Mouse (Mus musculus): ENCODE data around the gene Gm45140. TPM values are rescaled to one million over a fixed set of nuclear protein-coding genes. Genes with fewer than 3 reads are reported as not detected.

Gene Gm45140
- polyA plus RNA-seq, 1 experiment from 2014 or later: 5.4 TPM

DNA sequence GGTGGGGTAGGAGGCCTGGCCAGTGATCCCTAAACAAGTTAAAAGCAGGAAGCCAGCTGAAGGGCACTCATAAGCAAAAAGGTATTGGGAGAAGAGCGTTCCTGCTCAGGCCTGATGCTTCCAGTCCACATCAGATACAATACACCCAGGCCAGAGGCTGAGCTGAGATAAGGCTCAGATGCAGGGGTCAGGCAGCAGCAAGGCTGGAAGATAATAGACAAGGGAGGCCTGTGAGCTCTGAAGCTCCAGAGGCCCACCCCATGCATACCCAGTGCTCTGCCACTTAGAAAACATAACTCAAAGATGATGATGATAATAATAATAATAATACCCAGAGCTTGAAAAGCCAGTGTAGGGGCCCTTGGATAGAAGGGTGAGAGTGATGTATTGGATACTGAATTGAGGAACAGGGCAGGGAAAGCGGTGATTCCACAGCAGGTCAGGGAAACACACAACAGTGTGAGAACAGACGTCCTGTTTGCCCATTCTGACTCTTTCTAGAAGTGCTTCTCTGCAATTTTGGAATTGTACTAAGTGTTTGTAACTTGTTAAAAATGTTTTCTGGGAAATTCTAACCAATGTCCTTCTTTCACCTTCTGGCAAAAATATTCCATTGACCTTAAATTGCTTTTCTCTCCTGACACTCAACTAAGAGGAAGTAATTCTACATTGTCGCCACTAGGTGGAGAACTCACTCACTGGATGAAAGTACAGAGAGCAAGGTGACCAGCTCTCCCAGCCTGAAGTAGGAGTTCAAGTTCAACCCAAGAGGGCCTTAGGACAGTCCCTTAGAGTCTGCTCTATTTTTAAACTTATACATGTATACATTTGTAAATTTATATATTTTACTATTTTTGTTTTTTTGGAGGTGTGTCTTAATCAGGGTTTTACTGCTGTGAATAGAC lies 72.0 kb downstream of the Gm45140 start:
- Histone ChIP-seq H3K9me3 (ENCODE audit: control insufficient read depth, low read length) (no peaks in the 10 kb centered on the region), H3K4me2 (replicated peaks; ENCODE audit: low read depth, low read length) (no peak overlapping the region), H3K4me1 (ENCODE audit: control insufficient read depth, insufficient read depth, low read length) (no peaks in the 10 kb centered on the region), H3K27me3 (ENCODE audit: control insufficient read depth, insufficient read depth, low read length) (no peaks in the 10 kb centered on the region), H3K27ac (ENCODE audit: low read depth, low read length) (no peak overlapping the region), H3K4me3 (ENCODE audit: low read length) (no peak overlapping the region), H3K36me3 (ENCODE audit: control insufficient read depth, insufficient read depth, low read length) (no peaks in the 10 kb centered on the region), H3K9ac (ENCODE audit: low read depth, low read length) (no peak overlapping the region)
- ATAC-seq (ENCODE audit: low FRiP score, low TSS enrichment): no peak
- 62% methylated on average over 4 of the region's 4 CpGs for WGBS

- ATAC-seq (ENCODE audit: low FRiP score, low TSS enrichment): no peak
- Histone ChIP-seq H3K9me3 (ENCODE audit: control insufficient read depth, low read length) (no peaks in the 10 kb centered on the region), H3K27ac (ENCODE audit: low read depth, low read length) (no peak overlapping the region), H3K9ac (ENCODE audit: low read depth, low read length) (no peak overlapping the region), H3K36me3 (ENCODE audit: control insufficient read depth, insufficient read depth, low read length) (no peaks in the 10 kb centered on the region), H3K4me3 (ENCODE audit: low read length) (no peak overlapping the region), H3K27me3 (ENCODE audit: control insufficient read depth, insufficient read depth, low read length) (no peaks in the 10 kb centered on the region), H3K4me1 (ENCODE audit: control insufficient read depth, insufficient read depth, low read length) (no peaks in the 10 kb centered on the region), H3K4me2 (replicated peaks; ENCODE audit: low read depth, low read length) (no peak overlapping the region)
- WGBS: 79% methylated on average over 5 of the region's 5 CpGs
These were observed 73.4 kb downstream of the Gm45140 start for GRCm38 (mm10) chr6:87762161-87762560.

DNA sequence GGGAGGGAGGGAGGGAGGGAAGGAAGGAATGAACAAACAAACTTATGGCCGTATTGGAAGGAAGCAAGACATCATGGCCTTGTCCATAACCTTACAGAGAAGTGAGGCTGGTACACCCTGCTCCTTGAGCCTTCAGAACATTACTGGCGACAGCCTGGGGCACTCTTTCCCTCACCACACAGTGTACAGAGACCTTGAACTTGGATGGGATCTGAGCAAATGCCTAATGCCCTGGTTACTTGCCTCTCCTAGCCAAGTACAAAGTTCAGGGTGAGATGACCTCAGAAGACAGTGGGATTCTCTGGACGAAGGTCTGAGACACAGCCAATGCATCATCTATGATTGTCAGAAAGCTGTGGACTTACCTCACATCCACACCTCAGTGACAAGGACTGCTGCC lies 75.7 kb downstream of the Gm45140 start:
- Histone ChIP-seq H3K4me2 (replicated peaks; ENCODE audit: low read depth, low read length) (no peak overlapping the region), H3K27me3 (ENCODE audit: control insufficient read depth, insufficient read depth, low read length) (no peaks in the 10 kb centered on the region), H3K27ac (ENCODE audit: low read depth, low read length) (no peak overlapping the region), H3K4me1 (ENCODE audit: control insufficient read depth, insufficient read depth, low read length) (no peaks in the 10 kb centered on the region), H3K36me3 (ENCODE audit: control insufficient read depth, insufficient read depth, low read length) (no peaks in the 10 kb centered on the region), H3K9me3 (ENCODE audit: control insufficient read depth, low read length) (no peaks in the 10 kb centered on the region), H3K9ac (ENCODE audit: low read depth, low read length) (no peak overlapping the region), H3K4me3 (ENCODE audit: low read length) (no peak overlapping the region)
- ATAC-seq (ENCODE audit: low FRiP score, low TSS enrichment): no peak
- 58% methylated on average over 3 of the region's 3 CpGs for WGBS

DNA sequence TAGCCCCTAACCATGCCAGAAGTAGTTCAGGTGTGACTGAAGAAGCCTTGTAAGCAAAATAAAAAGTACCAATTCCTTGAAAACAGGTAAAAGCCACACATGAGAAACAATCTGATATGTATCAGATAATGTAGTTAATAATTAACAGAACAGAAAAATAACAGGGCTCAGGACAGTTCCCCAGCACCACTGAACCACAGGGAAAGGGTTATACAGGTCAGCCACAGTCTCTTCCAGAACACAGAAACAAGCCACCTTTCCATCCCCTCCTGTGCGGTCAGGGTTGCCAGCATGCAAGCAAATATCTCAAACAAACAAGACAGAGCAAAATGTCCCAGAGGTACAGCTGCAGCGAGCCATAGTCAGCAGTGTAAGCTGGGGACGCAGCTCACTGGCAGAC lies 76.2 kb downstream of the Gm45140 start:
- ATAC-seq (ENCODE audit: low FRiP score, low TSS enrichment): no peak
- H3K36me3 ChIP-seq (ENCODE audit: control insufficient read depth, insufficient read depth, low read length): no peaks in the 10 kb centered on the region
- WGBS: 62% methylated on average over 3 of the region's 3 CpGs
- no peak overlapping the region for H3K27ac ChIP-seq (ENCODE audit: low read depth, low read length)
- H3K4me3 ChIP-seq (ENCODE audit: low read length): no peak overlapping the region
- no peaks in the 10 kb centered on the region for H3K27me3 ChIP-seq (ENCODE audit: control insufficient read depth, insufficient read depth, low read length)
- no peak overlapping the region for H3K9ac ChIP-seq (ENCODE audit: low read depth, low read length)
- no peaks in the 10 kb centered on the region for H3K9me3 ChIP-seq (ENCODE audit: control insufficient read depth, low read length)
- no peaks in the 10 kb centered on the region for H3K4me1 ChIP-seq (ENCODE audit: control insufficient read depth, insufficient read depth, low read length)
- no peak overlapping the region for H3K4me2 ChIP-seq (replicated peaks; ENCODE audit: low read depth, low read length)

DNA sequence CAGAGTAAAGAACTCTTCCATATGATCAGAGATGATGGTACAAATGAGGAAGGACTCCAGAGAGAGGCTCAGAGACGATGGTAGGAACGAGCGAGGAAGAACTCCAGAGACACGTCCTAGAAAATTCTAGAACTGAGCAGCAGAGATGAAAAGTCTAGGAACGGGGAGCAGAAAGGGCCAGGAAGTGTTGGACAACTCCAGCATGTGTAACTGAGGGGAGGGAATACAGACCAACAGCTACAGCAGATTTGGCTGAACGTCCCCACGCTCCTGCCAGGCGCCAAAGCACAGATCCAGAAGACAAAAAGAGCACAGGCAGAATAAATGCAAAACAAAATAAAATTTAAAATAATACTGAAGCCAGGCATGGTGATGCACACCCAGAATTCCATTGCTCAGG lies 78.7 kb downstream of the Gm45140 start:
- Histone ChIP-seq H3K27ac (ENCODE audit: low read depth, low read length) (no peak overlapping the region), H3K4me1 (ENCODE audit: control insufficient read depth, insufficient read depth, low read length) (no peaks in the 10 kb centered on the region), H3K9ac (ENCODE audit: low read depth, low read length) (no peak overlapping the region), H3K27me3 (ENCODE audit: control insufficient read depth, insufficient read depth, low read length) (no peaks in the 10 kb centered on the region), H3K4me3 (ENCODE audit: low read length) (no peak overlapping the region), H3K4me2 (replicated peaks; ENCODE audit: low read depth, low read length) (no peak overlapping the region), H3K9me3 (ENCODE audit: control insufficient read depth, low read length) (no peaks in the 10 kb centered on the region), H3K36me3 (ENCODE audit: control insufficient read depth, insufficient read depth, low read length) (no peaks in the 10 kb centered on the region)
- 91% methylated on average over 8 of the region's 8 CpGs for WGBS
- ATAC-seq (ENCODE audit: low FRiP score, low TSS enrichment): no peak

GRCm38 (mm10) chr6:87755196-87755595 lies 80.4 kb downstream of the Gm45140 start:
- no peak overlapping the region for H3K9ac ChIP-seq (ENCODE audit: low read depth, low read length)
- no peaks in the 10 kb centered on the region for H3K4me1 ChIP-seq (ENCODE audit: control insufficient read depth, insufficient read depth, low read length)
- no peaks in the 10 kb centered on the region for H3K36me3 ChIP-seq (ENCODE audit: control insufficient read depth, insufficient read depth, low read length)
- 91% methylated on average over 4 of the region's 4 CpGs for WGBS
- no peak overlapping the region for H3K4me2 ChIP-seq (replicated peaks; ENCODE audit: low read depth, low read length)
- ATAC-seq (ENCODE audit: low FRiP score, low TSS enrichment): no peak
- no peaks in the 10 kb centered on the region for H3K9me3 ChIP-seq (ENCODE audit: control insufficient read depth, low read length)
- H3K4me3 ChIP-seq (ENCODE audit: low read length): no peak overlapping the region
- H3K27ac ChIP-seq (ENCODE audit: low read depth, low read length): no peak overlapping the region
- H3K27me3 ChIP-seq (ENCODE audit: control insufficient read depth, insufficient read depth, low read length): no peaks in the 10 kb centered on the region

DNA sequence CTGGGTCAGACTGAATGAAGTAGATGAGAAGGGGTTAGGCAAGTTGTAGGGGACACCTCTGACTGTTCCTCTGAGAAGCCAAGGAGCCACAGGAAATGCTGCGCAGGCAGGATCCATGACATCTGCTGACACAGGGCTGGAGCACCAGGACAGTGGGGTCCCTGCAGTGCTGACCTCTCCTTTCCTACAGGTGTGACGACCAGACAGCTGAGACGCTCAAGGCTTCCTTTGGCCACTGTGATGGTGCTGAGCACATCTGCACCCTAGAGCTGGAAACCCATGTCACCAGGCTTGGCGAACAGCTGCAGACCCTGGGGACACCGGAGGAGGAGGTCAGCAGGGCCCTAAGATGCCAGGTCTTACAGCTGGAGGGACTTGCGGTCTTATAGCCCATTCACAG lies 84.0 kb downstream of the Gm45140 start:
- no peaks in the 10 kb centered on the region for H3K36me3 ChIP-seq (ENCODE audit: control insufficient read depth, insufficient read depth, low read length)
- no peak overlapping the region for H3K4me3 ChIP-seq (ENCODE audit: low read length)

GRCm38 (mm10) chr6:87750184-87750910 lies 85.2 kb downstream of the Gm45140 start:
- H3K4me1 ChIP-seq (ENCODE audit: control insufficient read depth, insufficient read depth, low read length): no peaks in the 10 kb centered on the region; the same call in 1 of the 2 replicates
- no peaks in the 10 kb centered on the region for H3K36me3 ChIP-seq (ENCODE audit: control insufficient read depth, insufficient read depth, low read length)
- H3K27me3 ChIP-seq (ENCODE audit: control insufficient read depth, insufficient read depth, low read length): no peaks in the 10 kb centered on the region
- H3K4me2 ChIP-seq (replicated peaks; ENCODE audit: low read depth, low read length): no peak overlapping the region
- H3K9me3 ChIP-seq (ENCODE audit: control insufficient read depth, low read length): no peaks in the 10 kb centered on the region
- no peak overlapping the region for H3K27ac ChIP-seq (ENCODE audit: low read depth, low read length)
- no peak overlapping the region for H3K4me3 ChIP-seq (ENCODE audit: low read length)
- ATAC-seq (ENCODE audit: low FRiP score, low TSS enrichment): no peak
- WGBS: 84% methylated on average over 8 of the region's 8 CpGs
- no peak overlapping the region for H3K9ac ChIP-seq (ENCODE audit: low read depth, low read length)

More for the DNA sequence above, 84.0 kb downstream of the Gm45140 start:
- no peaks in the 10 kb centered on the region for H3K9me3 ChIP-seq (ENCODE audit: control insufficient read depth, low read length)
- H3K27ac ChIP-seq (ENCODE audit: low read depth, low read length): no peak overlapping the region
- no peak for ATAC-seq (ENCODE audit: low FRiP score, low TSS enrichment)
- 86% methylated on average over 6 of the region's 6 CpGs for WGBS
- H3K4me2 ChIP-seq (replicated peaks; ENCODE audit: low read depth, low read length): no peak overlapping the region
- no peaks in the 10 kb centered on the region for H3K27me3 ChIP-seq (ENCODE audit: control insufficient read depth, insufficient read depth, low read length)
- no peaks in the 10 kb centered on the region; the same call in 1 of the 2 replicates for H3K4me1 ChIP-seq (ENCODE audit: control insufficient read depth, insufficient read depth, low read length)
- no peak overlapping the region for H3K9ac ChIP-seq (ENCODE audit: low read depth, low read length)

- Histone ChIP-seq H3K27ac (ENCODE audit: low read depth, low read length) (no peak overlapping the region), H3K27me3 (ENCODE audit: control insufficient read depth, insufficient read depth, low read length) (no peaks in the 10 kb centered on the region)
- ATAC-seq (ENCODE audit: low FRiP score, low TSS enrichment): no peak
These were observed 87.1 kb downstream of the Gm45140 start for GRCm38 (mm10) chr6:87748531-87748930.

More at GRCm38 (mm10) chr6:87748531-87748930, 87.1 kb downstream of the Gm45140 start:
- Histone ChIP-seq H3K36me3 (ENCODE audit: control insufficient read depth, insufficient read depth, low read length) (no peaks in the 10 kb centered on the region), H3K9ac (ENCODE audit: low read depth, low read length) (no peak overlapping the region), H3K9me3 (ENCODE audit: control insufficient read depth, low read length) (no peaks in the 10 kb centered on the region), H3K4me1 (ENCODE audit: control insufficient read depth, insufficient read depth, low read length) (no peaks in the 10 kb centered on the region; the same call in 1 of the 2 replicates), H3K4me3 (ENCODE audit: low read length) (no peak overlapping the region), H3K4me2 (replicated peaks; ENCODE audit: low read depth, low read length) (no peak overlapping the region)
- WGBS: 85% methylated on average over 6 of the region's 6 CpGs
